Mouse (Mus musculus): ENCODE data around the gene Mecr.

GRCm38 (mm10) chr4:131836891-131837491 is 6.3 kb upstream of the Mecr start:
- TF ChIP-seq CTCF (IDR thresholded peaks at IDR 0.05; ENCODE audit: borderline replicate concordance, insufficient read depth, low read length) (no peak), POLR2A (IDR thresholded peaks at IDR 0.05; ENCODE audit: low read depth, low read length) (no peak)
